Mouse (Mus musculus) liver, adult 10 weeks (tissue): ENCODE data around the gene Eme1. TPM values are rescaled to one million over a fixed set of nuclear protein-coding genes. Genes with fewer than 3 reads are reported as not detected.

ENCODE experiments used
- polyA plus RNA-seq: library from polyadenylated mRNA; stranded (reverse); fragments of 350-450 nt; fragmentation: Illumina TruSeq; extraction: RNeasy Lipid Tissue Mini Kit (QIAGEN cat#74804); gene quantifications from one replicate; pipeline ENCODE4 v1.2.3, GENCODE M21; 2014; ENCODE audit warnings: low read depth, low replicate concordance

The Eme1 gene
- polyA plus RNA-seq = not detected

DNA sequence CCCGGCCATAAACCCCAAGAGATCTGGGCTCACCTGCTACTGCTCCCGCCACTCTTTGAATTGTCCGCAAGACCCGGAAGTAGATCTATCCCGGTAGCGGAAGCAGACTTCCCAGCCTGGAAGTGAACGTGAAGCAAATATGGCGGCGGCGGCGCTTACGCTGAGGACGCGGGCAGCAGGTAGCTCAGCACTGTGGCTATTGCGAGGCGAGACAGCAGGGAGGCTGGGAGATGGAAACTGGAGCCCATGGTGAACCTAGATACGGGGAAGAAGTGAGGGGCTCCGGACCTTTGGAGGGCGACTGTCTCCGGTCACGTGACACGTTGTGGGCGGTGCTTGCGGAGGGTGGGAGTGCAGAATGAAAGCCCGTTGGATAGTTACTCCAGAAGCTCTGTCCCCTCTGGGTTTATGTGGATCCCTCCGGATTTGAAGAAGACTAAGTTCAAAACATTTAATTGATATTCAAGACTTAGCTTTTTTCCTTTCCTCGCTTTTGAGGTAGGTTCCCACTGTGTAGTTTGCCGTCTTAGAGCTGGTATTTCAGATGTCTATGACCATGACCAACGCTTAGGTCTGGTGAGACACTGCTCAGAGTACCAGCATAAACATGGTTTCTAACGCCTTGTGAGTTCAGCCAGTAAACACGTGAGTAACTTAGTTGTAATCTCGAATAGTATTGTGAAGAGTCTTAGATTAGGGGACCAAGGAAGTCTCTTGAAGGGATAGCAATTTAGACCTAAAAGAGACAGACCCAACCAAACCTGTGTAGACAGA, at the start of gene Eme1, which contains the start of gene Mrpl27:
Gene Eme1 (minus strand): TSS at position 302 of the 774 bp plus-strand sequence.
Gene Mrpl27 (plus strand): TSS at position 105 of the 774 bp plus-strand sequence.

DNA sequence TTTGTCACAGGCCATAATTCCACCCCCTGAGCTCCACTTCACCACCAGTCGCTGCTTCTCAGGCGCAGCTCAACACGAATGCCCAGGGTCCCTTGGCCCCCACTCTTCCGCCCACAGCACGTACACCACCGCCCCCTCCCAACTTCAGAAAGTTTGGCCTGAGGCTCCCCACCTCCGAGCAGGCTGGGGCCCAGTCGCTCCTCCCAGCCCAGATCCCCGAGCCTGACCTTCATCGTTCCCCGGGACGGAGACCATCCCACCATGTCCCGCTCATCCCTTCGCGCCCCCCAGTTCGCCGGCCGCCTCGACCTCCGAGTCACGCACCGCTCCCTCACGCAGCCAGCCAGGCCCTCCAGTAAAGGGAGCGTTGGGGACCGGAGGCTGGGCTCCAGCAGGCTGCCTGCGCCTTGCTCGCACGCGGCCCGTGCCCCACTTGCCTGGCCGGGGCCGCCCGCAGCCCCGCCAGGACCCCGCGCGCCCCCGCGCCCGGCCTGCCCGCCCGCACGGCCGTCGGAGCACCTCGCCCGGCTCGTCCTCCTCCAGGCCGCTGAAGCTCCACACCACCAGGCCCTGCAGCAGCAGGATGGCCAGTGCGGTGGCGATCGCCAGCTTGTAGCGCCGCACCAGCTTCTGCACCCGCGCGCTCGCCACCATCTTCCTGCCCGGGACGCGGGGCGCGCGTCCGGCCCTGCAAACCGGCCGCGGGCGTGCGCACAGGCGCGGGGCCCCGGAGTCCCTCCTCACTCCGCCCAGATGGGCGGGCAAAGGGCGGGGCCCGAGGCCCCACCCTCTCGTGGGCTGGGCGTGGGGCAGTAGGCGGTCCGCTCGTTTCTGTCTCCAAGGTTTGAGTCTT, 23.2 kb upstream of the Eme1 start, which contains the start of gene Xylt2:
Gene Xylt2 (minus strand): TSS at position 762 of the 853 bp plus-strand sequence.

DNA sequence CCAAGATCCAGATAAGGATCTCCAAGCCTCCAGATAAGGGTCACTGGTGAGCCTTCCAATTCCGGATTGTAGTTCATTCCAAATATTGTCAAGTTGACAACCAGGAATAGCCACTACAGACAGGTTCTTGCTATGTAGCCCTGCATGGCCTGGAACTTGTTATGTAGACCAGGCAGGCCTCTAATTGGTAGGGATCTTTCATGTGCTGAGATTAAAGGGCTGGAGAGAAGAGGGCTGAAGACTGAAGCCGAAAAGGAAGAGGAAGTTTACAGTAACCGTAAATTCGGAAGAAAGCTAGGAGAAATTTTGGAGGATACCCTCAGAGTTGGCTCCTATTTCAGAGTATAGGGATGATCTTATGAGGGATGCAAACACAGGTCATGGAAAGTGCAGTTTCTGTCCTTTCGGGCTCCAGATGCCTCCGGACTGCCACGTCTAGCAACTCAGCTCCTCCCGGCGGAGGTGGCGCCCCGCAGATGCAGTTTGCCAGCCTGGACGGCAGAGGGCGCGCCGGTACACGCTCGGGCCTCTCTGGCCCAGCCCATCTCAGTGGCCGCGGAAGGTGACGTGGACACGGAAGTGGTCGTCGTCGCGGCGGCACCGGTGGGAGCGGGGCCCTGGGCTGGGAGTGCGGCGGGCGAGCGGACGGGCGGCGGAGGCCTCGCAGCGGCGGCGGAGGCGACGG, 24.4 kb downstream of the Eme1 start, which contains the start of gene Lrrc59:
Gene Lrrc59 (plus strand): TSS at position 569 of the 685 bp plus-strand sequence.

DNA sequence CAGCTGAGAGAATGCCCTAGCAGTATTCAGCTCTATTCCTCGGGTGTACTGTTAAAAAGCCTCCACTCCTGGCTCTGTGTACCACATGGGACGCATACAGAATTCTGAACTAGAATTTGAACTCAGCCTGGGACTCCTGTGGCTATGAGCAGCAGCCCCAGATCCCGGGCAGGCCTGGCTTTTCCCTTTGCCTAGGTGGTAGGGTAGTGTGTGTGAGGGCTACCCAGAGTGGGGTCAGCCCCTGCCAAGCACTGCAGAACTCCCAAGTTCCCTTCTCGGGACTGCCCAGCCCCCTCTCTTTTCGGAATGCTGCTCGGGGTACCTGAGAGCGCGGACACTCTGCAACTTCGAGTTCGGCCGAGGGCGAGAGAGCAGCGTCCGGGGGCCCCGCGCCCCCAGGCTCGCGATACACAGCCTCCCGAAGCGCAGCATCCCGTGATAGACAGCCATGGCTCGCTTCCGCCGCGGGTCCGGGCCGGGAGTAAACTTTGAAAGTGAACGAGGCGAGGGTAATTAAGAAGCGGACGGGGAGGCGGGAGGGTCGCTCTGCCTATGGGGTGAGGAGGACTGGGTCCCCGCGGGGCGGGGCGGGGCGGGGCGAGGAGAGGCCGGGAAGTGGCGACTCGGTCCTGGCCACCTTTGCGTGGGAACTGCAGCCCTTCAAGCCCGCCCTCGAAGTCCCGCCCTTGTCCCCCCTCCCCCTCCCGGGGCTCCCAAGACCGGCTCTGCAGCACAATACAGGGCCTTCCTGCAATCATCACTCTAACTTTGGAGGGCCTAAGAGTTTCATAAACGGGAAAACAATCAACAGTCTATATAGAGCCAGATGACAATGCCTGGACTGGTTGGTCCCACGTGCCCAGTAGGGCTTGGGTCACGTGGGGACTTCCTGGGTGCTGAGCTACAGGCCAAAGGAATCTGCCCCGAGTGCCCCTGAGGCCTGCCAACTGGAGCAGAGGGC, 52.2 kb downstream of the Eme1 start, which contains the start of gene Acsf2:
Gene Acsf2 (minus strand): TSS at position 551 of the 961 bp plus-strand sequence.

Other genes starting within 250 kb of the Eme1 start
- gene Cacna1g, start 179.8 kb downstream of the Eme1 start, polyA plus RNA-seq = not detected
- not detected for gene Spata20, start 167.8 kb downstream of the Eme1 start, polyA plus RNA-seq
- not detected for gene Epn3, start 154.0 kb downstream of the Eme1 start, polyA plus RNA-seq
- gene Mycbpap, start 132.2 kb downstream of the Eme1 start, polyA plus RNA-seq = not detected
- gene Rsad1, start 104.7 kb downstream of the Eme1 start, polyA plus RNA-seq = 4.3 TPM
- gene Chad, start 88.9 kb downstream of the Eme1 start, polyA plus RNA-seq = not detected
- gene Acsf2, start 52.1 kb downstream of the Eme1 start, polyA plus RNA-seq = 84.4 TPM
- 37.2 TPM for gene Lrrc59, start 24.2 kb downstream of the Eme1 start, polyA plus RNA-seq
- gene Mrpl27, start 197 bp downstream of the Eme1 start, polyA plus RNA-seq = 30.0 TPM
- gene Xylt2, start 23.6 kb upstream of the Eme1 start, polyA plus RNA-seq = 1.4 TPM
- not detected for gene Gm11541, start 50.5 kb upstream of the Eme1 start, polyA plus RNA-seq
- not detected for gene Cdc34b, start 87.8 kb upstream of the Eme1 start, polyA plus RNA-seq
- gene Tmem92, start 128.7 kb upstream of the Eme1 start, polyA plus RNA-seq = not detected